Mouse (Mus musculus): ENCODE measurements around the gene Cldn7. TPM values are rescaled to one million over a fixed set of nuclear protein-coding genes. Genes with fewer than 3 reads are reported as not detected.
"Not testable (repeated sequence)": the region's sequence is repeated elsewhere in the genome, so short reads cannot be mapped to it uniquely, and the experiment has no call there.

Gene Cldn7
- total RNA-seq, 2 experiments from 2014 or later: 1.2 TPM; not detected in 1

DNA sequence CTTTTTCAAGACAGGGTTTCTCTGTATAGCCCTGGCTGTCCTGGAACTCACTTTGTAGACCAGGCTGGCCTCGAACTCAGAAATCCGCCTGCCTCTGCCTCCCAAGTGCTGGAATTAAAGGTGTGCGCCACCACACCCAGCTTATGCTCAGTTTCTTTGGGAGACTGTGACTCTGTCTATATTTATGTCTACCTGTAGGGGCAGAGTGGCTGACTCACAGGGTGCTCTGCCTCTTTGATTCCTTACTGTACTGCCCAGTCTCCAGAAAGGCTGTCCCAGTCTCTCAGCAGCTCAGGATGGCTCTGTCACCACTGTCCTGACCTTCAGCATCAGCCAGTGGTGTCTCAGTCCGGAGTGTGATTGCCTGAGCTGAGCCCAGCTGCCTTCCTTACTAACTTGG lies 9.0 kb upstream of the Cldn7 start:
- not testable (repeated sequence) for DNase-seq

DNA sequence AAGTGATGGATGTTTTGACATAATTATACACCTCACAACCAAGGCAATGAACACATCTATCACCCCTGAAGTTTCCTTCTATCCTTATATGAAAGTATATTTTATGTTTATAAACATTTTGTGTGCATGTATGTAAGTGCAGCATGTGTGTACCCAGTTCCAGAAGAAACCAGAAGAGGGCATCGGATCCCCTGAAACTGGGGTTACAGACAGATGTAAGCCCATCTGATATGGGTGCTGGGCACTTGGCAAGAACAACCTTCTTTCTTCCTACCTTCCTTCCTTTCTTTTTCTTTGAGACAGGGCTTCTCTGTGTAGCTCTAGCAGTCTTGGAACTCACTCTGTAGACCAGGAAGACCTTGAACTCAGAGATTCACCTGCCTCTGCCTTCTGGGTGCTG lies 8.4 kb upstream of the Cldn7 start:
- DNase-seq: no peak

DNA sequence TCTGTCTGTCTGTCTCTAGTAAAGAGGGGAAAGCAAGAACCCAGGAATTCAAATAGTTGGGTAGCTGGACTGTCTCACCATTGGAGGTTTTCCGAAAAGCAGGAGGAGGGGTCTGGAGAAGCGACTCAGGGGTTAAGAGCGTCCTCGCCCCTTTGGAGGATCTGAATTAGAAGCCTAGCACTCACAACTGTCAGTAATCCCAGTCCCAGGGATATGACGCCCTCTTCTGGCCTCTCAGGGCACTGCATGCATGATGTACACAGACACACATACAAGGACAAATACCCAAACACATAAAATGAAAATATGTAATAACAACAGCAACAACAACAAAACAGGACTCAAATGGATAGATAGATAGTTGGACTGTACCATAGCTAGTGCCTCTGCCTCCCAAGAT lies 4.0 kb upstream of the Cldn7 start:
- no peak for DNase-seq

DNA sequence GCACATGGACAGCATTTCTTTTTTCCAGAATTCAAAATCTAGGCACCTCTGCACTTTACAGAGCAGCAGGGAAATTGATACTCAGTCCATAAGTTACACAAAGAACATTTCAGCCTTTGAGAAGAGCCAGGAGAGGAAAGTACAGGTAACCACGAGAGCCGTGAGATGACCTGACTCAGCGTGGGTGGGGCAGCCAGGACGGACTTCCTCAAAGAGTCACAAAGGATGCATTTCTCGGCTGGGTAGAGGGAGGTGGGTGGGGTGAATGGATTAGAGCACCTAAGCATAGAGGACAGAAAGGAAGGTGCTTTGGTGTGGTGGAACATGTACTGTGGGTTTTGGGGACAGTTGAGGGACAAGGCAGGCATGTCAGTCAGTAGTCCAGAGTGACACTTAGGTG lies 2.7 kb upstream of the Cldn7 start:
- DNase-seq: no peak

DNA sequence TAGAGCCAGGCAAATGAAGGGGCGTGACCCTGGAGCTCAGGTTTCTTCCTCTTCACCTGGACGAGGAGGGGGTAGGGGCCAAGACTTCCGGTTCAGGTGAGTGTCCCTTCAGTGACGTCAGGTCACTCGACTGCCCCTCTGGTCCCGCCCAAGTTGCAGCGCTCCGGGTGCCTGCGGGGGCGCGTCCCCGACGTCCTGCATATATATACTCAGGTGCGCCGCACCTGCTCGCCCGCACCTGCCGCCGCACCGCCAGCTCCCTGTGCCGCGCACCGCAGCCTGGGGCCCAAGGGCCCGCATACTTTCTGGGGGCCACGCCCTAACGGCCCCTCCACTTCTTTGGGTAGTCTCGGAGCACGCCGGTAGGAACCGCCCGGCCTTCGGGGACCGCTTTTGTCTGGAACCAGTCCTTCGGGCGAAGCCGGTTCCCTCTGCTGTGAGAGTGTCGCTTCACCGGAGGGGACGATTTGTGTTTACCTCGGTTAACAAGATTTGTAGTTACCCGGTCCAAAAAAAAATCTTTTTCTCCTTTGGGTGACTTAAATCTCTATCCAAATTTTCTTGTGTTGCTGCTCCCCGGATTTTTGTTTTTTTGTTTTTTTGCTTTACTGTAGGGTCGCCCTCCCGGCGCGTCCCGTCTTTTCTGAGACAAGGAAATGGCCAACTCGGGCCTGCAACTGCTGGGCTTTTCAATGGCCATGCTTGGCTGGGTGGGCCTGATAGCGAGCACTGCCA lies 859 bp downstream of the Cldn7 start:
- DNase-seq: no peak

DNA sequence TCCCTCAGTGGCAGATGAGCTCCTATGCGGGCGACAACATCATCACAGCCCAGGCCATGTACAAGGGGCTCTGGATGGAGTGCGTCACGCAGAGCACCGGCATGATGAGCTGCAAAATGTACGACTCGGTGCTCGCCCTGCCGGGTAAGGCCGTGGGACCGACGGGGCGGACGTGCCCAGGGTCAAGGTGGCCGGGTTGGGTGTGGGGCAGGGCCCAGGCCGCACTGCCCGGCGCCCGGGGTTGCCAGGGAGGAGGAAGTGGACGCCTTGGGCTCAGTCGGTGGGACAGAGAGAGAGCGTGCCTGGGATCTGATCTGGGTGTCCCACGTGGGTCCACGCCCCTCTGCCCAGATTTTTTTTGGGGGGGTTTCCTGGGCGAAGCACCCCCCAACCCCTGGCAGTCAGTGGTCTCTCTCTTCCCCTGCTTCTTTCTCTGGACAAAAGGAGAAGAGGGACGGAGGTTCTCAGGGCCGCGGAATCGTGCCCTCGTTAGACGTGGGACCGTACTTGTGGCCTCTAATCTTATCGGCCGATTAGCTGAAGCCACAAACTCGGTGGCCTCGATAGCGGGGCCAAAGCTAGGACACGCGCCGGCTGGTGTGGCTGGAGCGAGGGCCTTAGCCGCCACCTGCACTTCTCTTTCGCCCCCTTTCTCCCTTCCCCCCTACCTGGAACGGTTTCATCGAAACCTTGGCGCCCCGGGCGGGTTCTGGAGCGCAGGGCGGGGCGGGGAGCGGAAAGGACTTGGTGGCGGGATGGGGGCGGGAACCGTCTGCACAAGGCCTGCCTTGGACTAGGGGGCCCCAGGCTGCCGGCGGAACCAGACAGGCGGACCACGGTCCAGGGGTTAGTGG lies 1.7 kb downstream of the Cldn7 start:
- peak; percentile 28 to 55 for DNase-seq

DNA sequence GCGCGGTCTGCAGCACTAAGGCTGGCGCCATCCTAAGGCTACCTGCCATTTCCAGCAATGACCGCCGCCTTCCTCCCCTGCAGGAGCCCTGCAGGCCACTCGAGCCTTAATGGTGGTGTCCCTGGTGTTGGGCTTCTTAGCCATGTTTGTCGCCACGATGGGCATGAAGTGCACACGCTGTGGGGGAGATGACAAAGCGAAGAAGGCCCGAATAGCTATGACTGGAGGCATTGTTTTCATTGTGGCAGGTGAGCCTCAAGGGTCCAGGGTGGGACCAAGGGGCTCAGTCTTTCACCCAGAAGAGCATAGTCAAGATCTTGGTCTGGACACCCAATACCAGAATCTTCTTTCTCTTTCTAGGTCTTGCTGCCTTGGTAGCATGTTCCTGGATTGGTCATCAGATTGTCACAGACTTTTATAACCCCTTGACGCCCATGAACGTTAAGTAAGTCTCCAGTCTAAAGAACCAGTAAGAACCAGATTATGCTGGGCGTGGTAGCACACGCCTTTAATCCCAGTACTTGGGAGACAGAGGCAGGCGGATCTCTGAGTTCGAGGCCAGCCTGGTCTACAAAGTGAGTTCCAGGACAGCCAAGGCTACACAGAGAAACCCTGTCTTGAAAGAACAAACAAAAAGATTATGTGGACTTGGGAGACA lies 2.4 kb downstream of the Cldn7 start:
- DNase-seq: no peak

DNA sequence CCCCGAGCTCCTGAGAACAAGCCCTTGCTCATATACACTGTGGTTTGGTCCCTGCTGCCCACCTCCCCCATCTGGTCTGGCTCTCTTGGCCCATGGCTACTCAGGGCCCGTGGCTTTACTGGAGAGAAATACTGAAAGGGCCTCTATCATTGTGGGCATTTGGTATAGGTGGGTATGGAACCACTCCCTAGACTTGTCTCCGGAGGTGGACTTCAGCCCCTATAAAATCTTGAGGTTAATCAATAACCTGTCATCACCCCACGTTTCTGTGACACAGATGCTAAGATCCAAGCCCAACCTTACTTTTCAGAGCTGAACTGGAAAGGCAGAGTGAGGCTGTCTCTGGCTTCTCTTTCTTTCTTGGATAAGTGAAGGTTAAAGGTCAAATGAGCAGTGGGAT lies 4.2 kb downstream of the Cldn7 start:
- DNase-seq: no peak

DNA sequence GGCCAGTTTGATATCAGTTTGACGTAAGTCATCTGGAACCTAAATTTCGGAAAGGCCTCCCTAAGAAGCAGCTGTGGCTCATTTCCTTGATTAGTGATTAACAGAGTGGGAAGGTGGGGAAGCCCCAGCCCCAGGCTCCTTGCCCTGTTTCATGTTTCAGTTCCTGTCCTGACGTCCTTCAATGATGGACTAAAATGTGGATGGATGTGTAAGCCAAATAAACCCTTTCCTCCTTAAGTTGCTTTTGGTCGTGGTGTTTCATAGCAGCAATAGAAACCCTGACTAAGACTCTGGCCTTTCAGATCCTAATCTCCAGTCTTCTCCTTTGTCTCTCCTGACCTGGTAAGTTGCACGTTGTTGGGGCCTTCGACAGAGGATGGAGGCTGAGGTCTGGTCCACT lies 5.6 kb downstream of the Cldn7 start:
- DNase-seq: no peak

DNA sequence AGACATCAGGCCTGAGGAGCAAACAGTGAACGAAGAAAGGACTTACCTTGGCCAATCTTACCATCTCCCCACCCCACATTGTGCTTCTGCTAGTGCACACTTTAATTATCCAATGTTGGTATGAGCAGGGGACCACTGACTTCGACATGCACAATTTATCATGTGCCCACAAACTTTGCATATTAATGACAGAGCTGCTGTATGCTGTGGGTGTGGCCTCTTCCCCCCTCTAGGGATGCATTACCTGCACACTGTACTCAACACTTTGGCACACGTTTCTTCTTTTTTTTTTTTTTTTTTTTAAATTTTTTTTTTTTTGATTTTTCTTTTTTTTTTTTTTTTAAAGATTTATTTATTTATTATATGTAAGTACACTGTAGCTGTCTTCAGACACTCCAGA lies 6.2 kb downstream of the Cldn7 start:
- no peak for DNase-seq

DNA sequence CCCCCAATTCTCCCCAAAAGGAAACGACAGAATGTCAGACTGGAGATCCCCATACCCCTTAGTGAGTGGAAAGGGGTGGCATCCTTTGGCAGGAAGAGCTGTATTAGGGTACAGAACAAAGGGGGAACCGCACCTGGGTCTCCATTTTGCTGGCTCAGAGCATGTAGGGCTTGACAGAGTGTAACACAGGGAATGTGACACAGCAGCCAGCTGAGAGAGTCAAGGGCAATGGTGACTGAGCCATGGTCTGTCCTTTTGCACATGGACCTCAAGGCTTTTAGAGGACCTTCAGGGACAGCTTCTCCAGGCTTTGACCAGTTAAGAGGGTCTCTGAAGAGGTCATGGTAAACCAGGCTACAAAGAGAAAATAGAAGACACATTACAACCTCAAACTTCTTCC lies 10.3 kb downstream of the Cldn7 start:
- peak in 1 of 2 experiments; percentile 51 for DNase-seq

DNA sequence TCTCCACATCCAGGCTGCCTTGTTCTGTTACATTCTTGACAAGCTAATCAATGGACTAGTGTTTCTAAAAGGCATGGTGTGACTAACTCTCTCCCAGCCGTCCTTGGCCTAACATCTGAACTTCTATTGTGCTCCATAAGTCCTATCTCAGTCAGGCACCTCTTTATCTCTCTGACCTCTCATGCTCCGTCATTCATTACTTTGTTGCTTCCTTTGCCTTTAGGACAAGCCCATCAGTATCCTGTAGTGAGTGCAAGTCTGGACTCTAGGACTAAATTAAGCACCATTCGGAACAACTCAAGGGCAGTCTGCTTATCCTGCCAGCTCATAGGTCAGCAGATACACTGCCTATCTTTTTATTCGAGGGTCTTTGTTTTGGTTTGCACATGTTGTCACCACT lies 11.7 kb downstream of the Cldn7 start:
- DNase-seq: no peak

DNA sequence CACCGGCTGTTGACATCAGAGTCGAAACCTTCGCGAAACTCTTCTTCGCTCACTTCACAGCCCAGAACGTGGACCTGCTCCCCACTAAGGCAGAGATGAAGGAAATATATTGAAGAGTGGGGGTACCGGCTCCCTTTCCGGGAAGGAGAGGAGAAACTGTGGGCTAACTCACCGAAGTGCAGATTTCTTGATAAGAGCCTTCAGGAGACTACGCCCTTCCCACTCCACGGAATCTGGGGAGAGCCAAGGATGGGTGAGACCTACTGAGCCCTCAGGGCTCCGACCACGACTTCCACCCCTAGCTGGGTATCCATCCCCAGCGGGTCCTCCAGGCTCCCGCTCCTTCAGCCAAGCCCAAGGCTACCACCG lies 15.2 kb downstream of the Cldn7 start:
- no peak for DNase-seq

DNA sequence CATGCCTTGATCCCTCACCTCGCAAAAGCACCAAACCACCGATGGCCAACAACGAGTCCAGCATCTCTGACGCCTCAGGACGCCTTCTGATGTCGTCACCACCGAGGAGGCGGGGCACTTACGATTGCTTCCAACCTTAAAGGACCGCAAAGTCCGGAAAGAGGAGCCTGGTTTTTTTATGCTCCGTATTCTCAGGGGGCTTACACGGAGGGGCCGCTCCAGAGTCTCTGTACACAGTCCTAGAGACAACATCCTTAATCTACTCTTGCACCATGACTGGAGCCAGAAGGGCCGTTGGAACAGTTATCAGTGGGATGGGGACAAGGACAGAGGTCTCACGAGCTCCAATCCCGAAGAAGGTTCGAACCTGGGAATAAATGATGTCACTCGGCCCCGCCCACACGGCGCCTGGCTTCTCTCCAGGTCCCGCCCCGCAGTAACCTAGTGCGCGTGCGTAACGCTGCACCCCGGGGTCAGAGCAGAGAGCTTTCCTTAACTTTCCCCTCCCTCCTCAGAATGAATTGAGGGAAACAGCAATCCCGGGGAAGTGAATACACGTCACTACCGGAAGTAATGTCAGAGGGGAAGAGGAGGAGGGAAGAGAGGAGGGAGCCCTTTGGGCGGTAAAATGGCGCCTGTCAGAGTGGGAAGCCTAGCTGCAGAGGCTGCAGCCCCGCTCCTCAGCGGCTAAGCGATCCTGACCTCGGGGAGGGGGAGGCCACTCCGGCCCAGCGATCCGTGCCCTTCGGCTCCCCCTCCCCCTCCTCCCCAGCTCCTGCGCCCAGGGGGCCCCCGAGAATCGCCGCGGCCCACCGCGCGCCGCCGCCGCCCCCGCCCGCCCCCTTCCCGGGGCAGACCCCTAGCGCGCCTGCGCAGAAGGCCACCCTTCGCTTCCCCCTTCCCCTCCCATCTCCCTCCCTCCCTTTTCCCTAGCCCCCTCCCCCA lies 15.9 kb downstream of the Cldn7 start:
- DNase-seq: peak; percentile 94 to 96

DNA sequence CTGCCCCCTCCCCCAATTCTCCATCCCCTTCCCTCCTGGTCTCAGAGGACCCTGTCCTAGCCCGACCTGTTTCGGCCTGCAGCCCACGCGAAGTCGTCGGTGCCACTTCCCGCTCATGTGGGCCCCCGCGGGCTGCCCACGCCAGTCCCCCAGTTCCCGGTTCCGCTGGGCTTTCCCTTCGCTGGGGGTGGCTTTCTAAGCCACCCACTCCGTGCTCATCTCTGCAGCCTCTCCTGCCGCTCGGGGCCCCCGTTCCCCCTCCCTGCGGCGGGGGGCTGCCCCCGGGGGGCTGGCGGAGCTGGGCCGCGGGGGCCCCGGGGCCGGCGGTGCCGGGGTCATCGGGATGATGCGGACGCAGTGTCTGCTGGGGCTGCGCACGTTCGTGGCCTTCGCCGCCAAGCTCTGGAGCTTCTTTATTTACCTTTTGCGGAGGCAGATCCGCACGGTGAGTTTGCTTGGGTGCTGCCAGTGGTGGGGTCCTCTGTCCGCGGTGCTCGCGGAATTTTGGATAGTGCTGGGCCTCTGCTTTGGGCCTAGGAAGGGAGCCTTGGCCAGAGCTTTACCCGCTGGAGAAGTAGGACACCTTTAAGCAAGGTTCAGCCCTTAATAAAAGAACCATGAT lies 16.7 kb downstream of the Cldn7 start, which contains the start of gene Ctdnep1:
TSS of gene Ctdnep1 (plus strand) at position 16 of the 622 bp plus-strand sequence.
- DNase-seq: peak; percentile 33 to 39

DNA sequence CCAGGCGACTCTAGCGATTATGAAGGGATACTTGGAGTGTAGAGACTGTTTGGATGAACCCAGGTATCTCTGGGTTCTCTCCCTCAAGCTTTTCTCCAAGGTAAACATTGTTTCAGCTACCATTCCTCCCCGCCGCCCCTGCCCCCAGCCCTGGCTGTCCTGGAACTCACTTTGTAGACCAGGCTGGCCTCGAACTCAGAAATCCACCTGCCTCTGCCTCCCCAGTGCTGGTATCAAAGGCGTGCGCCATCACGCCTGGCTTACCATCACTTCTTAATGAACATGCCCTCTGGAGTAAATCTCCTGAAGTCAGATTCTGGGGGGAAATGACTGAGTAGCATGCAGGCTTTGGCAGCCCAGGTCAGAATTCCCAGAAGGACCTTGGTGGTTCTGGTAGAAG lies 17.6 kb downstream of the Cldn7 start, which contains the start of gene Elp5:
TSS of gene Elp5 (minus strand) at position 293 of the 400 bp plus-strand sequence.
- DNase-seq: no peak

DNA sequence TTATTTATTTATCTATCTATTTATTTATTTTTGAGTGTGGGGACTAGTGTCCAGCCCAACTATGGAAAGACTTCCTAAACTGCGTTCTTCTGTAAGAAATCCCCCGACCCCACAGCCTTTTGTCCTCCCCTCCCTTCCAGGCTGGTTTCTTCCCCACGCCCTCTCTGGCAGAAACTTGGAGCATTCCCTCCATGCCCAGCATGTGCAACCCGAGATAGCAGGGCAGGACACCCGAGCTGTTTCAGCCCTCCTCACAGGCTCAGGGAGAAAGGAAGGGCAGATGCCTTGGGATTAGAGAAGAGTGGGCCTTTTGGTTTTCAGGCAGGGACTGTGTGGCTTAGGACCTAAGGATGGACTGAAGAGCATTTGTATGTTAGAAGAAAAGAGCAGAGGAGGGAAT lies 18.3 kb downstream of the Cldn7 start:
- DNase-seq: no peak

DNA sequence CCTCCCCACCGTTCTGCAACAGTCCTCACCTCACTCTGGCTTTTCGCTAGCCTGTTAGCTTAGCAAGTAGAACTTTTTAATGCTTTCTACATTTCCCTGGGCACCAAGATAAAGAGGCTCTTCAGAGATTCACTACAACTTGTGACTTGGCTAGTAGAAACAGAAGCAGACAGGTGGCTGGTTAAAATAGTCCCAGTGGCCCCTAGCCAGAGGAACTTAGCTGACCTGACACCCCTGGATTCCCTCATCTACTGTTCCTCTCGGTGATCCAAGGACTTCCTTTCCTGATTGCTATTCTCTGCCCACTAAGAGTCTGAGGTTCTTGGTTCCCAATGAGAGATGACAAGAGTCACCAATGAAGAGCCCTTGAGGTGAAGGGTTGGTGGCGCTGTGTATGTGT lies 18.8 kb downstream of the Cldn7 start:
- DNase-seq: no peak

DNA sequence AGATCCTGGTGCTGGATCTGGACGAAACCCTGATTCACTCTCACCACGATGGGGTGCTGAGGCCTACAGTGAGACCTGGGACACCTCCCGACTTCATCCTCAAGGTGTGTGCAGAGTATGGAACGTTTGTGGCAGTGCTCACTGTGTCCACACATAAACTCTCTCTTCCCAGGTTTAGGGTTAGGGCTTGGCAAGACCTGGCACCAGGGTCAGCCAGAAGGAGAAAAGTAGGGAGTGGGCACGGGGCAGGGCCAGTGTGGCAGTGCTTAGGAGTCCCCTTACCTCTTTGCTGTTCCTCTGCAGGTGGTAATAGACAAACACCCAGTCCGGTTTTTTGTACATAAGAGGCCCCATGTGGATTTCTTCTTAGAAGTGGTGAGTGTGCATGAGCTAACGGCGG lies 19.9 kb downstream of the Cldn7 start:
- no peak for DNase-seq

DNA sequence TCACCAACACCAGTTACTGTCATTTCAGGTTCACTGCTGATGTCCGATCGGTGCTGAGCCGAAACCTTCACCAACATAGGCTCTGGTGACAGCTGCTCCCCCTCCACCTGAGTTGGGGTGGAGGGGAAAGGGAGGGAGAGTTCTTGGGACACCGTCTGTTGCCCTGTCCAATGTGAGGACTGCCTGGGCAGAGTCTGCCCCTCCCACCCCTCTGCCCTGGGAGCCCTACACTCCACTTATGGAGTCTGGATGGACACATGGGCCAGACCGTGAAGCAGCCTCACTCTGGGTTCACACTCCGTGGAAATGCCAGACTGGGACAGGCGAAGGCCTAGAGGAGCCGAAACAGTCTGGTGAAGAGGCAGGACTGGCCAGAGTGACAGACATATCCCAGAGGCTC lies 25.4 kb downstream of the Cldn7 start:
- no peak for DNase-seq

Measured in adrenal gland, postnatal 36 days (tissue).